Mouse (Mus musculus) lung, postnatal 14 days (tissue): ENCODE results near the gene Tm9sf2.
A peak's percentile ranks its signal among the peaks of the same experiment; 100 is the strongest.
"Not testable (repeated sequence)": the region's sequence is repeated elsewhere in the genome, so short reads cannot be mapped to it uniquely, and the experiment has no call there.

ENCODE experiments used
- DNase-seq: peaks from one replicate; pipeline ENCODE4 v3.0.0; 2021

Gene Tm9sf2

DNA sequence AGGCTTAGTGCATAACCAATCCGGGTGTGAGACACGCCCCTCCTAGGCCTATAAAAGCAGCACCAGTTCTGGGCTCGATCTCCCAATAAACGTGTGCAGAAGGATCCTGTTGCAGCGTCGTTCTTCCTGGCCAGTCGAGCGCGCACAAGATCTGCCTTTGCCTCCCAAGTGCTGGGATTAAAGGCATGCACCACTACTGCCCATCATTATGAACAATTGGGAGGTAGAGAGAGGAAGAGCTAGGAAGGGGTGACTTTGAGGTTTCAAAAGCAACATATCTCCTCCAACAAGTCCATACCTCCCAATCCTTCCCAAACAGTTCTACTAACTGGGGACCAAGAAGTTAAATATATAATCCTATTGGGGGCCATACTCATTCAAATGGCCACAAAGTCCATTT is 4.9 kb upstream of the Tm9sf2 start:
- DNase-seq: not testable (repeated sequence)

DNA sequence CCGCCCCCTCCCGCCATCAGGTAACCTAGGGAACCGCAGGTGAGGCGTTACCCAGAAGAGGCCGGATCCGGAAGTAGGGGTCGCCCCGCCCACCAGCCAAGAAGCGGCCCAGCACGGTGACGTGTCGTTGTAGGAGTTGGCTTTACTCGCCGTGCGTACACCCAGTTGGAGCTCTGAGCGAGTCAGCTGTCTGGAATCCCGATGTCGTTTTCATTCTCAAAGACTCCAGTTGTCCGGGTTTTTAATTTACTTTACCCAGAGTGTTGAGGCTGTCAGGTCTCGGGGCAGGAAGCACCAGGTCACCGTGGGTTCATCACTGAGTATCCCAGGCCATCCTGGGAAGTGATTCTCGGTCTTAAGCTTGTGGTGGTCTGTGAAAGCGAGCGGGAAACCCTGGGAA is 2.0 kb upstream of the Tm9sf2 start:
- peak; percentile 95 for DNase-seq

DNA sequence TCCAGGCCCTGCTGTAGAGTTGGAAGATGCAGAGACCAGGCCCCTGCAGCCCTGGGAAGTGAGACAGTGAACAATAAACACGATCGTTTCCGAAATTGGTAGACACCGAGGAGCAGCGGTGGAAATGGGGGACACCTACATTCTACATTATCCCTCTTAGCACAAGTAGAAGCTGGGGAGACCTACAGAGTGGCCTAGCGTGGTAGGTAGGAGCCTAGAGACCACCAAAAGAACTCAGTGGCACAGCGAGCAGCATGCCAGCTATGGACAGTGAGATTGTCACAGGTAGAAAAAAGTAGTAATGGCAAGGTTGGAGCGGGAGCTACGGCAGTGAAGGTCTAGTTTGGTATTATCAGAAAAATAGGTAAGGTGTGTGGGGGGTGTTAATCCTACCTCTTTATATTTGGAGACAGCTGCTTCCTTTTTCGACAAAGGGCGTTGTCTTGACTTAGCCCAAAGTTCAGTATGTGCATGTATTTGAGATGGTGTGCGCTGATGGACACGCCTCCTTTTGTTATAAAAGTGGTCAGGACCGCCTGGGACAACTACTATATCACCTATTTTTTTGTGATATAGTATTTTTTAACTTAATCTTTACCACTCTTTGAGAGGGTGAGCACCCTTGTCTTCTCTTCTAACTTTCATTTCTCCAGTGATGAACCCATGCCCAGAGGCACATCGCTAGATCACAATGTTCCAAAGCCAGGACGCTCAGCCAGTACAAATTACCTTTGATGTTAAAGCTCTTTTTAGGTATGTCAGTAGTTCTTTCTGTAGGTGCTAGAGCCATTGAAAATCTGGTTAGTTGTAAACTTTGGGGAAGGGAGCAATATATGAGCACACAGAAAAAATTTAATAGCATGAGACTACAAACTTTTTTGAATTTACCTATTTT is 1.2 kb upstream of the Tm9sf2 start:
- DNase-seq: no peak

DNA sequence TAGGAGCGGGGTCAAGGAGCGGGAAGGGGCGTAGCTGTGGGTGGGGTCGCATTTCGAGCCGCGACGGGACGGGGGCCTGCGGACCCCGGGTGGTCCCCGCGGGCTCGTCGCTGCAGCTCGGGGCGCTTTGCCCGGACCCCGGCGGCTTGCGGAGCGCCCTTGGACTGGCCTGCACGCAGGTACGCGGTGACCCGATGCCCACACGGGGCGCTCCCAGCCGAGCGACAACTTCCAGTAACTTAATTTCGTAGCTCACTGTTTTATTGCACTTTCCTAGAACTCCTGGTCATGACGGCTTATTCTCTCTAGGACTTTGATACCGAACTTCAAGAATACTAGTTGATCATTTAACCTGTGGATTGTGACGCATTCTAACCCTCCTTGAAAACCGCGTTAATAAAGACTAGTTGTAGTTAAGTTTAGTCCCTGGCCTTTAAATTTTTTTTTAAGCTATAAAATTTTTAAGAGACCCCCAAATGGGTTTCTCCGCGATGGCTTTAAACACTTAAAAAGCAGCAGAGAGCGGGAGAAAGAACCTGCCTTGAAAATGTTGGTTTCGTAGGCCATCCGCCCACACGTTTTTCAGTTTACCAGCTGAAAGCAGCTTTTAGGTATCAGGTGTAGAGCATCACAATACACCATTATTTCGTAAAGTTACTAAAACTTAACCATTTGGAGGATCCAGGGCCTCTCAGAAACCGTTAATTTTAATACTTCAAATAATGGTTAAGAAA is 810 bp downstream of the Tm9sf2 start:
- DNase-seq: peak; percentile 35

DNA sequence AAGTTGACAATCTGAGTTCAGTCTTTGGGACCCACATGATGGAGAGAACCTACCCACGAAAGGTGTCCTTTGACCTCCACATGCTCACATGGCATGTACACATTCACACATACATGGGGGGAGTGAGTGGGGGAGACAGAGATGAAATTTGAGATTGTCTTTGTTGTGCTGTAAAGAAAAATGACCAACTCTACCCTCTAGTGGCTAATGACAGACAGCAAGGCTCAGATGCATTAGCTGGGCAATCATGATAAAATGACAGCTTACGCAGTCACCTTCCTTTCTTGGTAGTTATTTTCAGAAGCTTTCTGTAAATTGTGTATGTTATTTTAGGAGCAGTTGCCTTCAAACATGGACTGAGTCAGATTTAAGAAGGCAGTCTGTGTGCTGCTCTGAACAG is 4.8 kb downstream of the Tm9sf2 start:
- DNase-seq: no peak

DNA sequence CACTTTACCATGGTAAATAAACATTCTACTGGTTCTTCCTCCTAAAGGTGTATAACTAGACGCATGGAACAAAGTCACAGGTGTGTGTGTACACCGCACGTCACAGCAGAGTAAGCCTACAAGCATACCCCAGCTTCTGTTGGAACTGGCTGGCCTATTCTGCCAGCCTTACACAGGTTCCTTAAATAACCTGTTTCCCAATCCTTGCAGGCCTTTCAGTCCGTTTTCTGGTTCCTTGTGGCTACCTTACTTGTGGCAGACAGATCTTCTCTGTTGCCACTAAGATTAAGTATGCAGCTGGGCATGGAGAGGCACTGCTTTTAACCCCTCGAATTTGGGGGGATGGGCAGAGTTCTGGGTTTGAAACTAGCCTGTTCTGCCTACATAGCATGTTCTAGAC is 5.5 kb downstream of the Tm9sf2 start:
- no peak for DNase-seq

DNA sequence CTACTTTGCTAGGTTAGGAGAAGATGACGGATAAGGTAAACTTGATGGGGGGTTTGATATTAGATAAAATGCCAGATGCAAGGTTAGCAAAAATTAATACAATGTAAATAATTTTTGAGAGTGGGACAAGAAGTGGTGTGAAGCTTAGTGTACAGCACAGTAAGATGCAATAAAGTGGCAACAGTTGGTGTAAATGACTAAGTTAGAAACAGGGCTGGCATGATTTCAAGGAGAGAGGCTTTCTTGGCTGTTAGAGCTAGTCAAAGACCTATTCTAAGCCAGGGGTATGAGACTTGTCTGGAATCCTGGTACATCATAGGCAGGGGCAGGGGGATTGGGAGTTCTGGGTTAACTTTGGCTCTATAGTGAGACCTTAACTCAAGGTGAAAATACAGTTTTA is 9.4 kb downstream of the Tm9sf2 start:
- DNase-seq: no peak

DNA sequence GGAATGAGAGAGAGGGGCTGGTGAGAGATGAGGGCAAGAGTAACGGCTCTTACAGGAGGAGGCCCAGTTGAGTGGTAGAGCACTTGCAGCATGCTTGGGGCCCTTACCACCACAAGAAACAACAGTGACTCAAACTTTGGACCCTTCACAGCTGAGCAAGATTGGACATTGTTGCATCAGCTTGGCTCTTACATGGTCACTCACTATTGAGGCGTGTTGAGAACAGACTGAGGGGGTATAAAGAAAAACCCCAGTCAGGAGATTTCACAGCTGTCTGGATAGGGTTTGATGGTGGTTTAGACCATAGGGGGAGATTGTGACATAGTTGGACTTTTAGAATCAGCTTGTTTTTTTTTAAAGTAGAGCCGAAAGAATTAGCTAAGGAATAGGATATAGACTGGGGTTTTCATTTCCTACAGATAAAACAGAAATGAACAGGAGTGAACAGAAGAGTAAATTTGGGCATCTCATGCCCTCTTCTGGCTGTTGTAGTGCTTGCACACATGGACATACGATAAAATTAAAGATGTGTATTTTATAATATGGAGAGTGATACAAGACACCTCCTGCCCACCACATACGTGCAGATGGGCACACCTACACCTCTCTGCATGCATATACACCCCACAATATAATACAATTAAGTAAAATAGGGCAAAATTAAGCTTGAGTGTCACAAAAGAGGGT is 23.4 kb downstream of the Tm9sf2 start:
- DNase-seq: peak; percentile 13

DNA sequence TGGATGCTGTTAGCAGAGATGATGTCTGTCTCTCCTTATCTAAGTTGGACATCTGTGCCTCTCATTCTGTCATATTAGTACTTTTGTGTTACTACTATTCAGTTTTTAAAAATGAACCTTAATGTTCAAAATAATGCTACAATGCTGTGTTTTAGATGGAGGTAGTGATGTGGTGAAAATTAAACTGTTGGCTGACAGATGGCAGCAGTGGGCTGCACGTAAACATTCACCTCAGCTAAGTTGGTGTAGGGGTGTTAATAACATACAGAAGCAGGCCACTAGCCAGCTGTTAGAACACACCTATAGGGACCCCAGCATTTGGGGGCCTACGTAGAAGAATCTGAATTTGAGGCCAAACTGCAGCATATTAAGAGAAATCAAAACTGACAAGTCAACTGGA is 24.8 kb downstream of the Tm9sf2 start:
- no peak for DNase-seq

DNA sequence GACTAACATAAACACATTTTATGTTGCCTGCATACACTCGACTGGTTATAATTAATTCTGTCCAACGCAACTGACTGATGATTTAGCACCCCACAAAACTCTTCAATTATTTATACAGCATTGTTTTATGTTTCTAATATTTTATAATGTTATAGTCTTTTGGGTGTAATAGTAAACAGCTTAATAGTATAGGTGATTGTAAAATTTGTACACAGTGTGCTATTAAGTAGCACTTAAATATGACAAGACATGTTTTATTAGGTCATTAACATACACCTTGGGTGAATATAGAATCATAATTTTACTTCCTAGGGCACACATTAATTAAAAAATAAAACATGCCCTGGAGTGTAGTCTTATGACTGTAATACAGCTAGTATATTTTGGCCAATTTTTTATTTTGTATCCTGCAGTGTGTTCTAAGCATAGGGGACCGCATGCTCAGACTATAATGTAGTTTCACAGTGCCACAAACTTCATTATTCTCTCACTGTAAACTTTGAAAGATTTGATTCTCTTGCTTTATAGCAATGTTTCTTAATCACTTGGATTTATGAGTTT is 29.6 kb downstream of the Tm9sf2 start:
- DNase-seq: no peak

DNA sequence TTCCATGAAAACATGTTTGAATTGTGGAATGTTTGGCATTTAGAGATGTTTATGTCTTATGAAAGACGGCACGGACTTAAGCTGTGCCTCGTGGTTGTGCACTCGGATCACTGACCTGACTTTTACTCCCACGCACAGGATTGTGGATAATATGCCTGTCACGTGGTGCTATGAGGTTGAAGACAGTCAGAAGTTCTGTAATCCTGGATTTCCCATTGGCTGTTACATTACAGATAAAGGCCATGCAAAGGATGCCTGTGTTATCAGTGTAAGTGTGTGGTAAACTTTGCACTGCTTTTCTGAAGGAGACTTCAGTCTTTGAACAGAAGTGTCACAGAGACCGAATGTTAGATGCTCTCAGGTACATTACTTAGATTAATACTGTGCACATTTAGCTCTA is 30.4 kb downstream of the Tm9sf2 start:
- DNase-seq: no peak

DNA sequence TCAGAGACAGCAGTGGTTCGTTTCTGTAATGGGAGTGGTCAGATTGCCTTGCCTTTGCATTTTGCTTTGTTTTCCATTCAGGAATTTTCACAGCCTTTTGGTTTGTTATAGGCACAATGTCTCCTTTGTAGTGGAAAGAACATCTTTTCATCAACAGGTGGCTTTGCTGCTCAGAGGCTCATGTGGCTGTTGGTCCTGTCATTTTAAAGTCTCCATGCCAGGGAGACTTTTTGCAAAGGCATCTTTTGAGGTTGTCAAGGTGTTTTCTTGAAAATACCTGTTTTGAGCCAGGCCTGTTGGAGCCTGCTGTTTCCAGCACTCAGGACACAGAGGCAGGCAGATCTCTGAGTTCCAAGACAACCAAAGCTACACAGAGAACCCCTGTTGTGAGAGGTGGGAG is 33.3 kb downstream of the Tm9sf2 start:
- no peak for DNase-seq

DNA sequence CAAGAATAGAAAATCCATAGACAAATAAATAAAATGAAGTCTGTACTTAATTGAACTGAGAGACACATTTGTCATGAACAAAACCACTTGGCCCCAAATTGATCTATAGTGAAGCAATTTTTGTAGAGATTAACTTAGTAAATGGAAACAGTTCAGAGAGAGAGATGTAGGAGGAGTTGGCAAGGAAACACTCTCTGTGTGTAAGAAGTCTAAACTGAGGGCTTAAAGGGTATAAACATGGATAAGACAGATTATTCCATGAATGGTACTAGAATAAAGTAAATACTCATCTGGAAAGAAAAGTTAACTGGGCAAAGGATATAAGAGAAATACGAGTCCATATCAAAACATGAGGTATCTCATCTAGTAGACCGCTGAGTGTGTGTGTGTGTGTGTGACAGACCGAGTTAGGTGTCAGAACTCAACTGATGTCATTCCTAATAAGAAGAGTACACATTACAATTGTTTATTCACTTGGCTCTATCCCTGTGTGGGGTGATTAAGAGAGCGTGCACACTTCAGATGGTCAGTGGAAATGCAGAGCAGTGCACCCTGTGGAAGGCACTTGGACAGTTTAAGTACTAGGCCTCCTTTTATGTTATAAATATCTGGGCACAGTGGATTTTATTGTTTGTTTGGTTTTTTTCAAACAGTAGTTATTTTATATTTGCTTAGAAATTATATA is 36.9 kb downstream of the Tm9sf2 start:
- DNase-seq: no peak

DNA sequence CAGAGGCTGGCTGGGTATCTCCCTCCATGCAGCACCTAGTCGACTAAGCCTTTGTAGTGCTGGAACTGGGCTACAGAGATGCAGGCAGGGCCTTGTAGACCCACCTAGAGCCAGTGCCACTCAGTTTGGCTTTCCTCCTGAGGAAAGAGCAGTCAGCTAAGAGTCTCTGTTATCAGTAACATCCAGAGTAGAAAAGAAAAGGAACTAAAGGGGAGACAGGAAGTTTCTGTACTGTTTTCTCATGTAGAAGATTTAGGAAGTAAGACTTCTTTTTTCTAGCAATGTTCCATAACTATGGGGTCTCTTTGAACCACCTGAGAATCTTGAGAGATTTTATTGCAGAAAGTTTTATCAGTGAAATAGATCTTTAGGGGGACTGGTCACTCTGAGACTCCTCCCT is 38.5 kb downstream of the Tm9sf2 start:
- DNase-seq: no peak

DNA sequence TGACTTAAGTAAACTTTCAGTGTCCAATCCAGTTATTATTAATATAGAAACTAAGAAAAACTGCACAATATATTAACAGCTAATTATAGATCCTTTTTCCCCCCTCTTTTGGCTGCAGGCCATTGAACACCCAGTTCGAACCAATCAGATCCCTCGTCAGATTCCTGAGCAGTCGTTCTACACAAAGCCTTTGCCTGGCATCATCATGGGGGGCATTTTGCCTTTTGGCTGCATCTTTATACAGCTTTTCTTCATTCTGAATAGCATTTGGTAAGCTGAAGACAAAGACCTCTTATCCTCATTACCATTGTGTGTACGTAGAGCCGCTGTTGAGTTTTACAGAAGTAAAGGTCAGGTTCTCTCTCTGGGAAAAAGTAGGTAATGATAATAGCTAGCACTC is 43.8 kb downstream of the Tm9sf2 start:
- no peak for DNase-seq

DNA sequence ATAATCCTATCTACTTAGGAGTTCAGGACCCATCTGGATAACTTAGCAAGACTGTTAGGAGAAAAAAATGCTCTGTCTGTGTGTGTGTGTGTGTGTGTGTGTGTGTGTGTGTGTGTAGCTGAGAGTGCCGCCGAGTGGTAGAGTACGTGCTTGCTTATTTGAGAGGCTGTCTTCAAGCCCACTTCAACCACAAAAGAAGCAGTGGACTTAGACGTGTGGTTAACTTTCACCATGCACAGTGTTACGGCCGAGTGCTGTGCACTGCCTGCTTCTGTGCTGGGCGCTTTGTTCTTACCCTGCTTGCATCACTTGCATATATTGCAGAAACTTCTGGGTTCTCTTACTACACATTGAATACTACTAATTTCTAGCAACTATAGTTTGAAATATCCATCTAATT is 50.9 kb downstream of the Tm9sf2 start:
- no peak for DNase-seq

DNA sequence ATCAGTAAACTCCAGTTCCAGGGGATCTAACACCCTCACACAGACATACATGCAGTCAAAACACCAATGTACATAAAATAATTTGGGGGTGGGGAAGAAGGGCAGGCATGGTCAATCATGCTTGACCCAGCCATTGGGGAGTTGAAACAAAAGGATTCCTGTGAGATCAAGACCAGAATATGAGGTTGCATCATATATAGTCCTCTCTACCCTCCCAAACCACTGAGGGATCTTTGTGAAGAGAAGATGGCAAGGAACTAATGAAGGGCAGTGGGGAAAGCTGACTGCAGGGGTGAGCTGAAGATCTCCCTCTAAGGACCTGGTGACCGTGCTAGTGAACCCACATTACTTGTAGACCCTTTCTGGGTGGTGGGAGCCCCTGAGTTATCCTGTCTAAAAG is 54.1 kb downstream of the Tm9sf2 start:
- no peak for DNase-seq

DNA sequence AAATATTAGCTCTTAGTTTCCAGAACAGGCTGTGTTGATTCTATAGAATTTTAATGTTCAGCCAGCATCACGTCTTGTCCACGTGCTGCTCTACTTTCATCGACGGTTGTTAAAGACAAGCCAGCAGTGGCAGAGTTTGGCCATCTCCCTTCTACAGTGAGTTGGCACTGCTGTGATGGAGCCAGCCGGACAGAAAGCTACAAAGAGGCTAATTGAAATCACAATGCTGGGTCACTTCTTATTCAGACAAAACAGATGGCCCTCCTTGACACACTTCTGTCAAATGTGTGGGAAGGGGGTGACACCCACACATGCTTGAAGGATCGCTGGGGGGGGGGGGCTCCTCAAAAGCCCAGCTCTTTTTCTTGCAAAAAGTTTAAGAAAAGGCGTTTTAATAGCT is 62.1 kb downstream of the Tm9sf2 start:
- no peak for DNase-seq

DNA sequence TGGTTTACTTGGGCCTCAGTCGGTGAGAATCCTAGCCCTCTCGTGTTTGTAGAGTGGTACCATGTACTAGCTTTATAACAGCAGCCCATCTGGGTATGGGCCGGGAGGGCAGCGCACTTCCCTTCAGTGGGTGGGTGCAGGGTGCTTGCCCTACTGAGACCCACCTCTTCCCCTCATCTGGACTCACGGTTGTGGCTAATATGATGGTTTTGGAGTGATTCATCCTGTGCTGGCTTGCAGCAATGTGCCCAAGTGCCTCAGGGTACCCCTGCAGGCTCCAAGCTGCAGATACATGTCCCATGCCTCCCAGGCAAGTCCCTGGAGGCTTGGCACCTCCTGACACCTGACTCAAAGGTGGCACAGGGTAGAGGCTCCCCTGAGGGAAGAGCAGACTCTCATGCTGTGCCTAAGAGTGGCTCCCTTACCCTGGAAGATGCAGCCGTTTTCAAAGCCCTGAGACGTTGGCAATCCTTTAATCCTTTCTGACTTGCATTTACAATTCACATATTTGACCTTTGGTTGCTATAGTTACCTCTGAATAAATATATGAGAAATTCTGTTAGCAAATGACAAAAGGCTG is 63.5 kb downstream of the Tm9sf2 start:
- DNase-seq: no peak

DNA sequence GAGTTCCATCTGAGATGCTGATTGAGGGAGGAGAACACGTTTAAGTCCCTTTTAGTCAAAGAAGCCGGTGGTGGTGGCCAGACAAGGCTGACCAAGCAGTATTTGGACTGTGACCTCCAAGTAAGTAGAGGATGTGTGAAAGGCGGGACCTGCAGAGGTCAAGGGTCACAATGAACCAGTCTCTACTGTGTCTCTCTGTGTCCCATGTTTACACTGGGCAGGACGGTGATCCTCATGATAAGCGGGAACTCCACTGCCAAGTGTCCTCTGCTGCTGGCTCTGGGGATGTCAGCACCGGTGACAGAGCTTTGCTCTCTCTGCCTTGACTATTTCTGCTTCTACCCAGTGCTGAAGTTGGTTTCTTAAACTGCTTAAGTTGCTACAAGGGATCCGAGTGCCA is 64.2 kb downstream of the Tm9sf2 start:
- no peak for DNase-seq

DNA sequence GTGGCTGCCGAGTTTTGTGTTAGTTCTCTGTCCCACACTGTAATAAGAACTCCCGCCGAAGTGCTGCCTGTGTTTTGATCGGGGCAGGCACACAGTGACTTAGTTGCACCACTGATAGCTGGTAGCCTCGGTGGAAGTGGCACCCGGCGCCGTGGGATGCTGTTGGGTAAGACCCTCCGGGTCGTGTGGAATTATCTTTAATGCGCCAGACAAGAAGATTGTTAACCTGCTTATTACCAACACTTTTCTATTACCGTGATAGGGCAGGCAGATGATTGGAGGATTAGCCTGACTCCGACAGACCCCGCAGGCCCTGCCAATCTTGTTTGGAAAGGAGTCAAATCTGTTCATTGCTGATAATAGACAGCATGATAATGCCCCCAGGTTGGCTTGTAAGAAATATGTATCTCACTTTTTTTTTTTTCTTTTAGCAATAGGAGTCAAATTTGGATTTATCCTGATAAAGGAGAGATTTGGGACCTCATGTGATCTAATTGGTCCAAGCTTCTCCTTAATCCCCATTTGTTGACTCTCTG is 69.5 kb downstream of the Tm9sf2 start:
- DNase-seq: no peak

DNA sequence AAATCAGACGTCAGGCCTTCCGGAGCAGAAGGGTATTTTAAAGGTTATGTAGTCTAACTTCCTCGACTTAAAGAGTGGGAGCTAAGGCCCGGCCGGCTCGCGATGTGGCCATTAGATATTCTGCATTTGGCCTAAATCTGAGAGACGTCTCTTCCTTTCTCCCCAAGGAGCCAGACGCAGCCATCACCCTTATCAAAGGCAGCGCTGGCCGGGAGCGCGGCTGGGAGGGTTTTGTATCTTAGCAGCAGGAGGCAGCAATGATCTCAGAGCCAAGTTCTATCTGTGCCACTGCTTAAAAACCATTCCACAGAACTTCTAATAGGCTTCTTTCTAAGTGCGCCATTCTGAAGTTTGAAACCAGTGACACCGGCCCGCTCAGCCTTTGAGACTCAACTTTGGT is 72.4 kb downstream of the Tm9sf2 start:
- no peak for DNase-seq
